Mouse (Mus musculus) cerebellum, adult 2 months (tissue): ENCODE data around the gene Dock2. TPM values are rescaled to one million over a fixed set of nuclear protein-coding genes. Genes with fewer than 3 reads are reported as not detected.

Experiments used
- DNase-seq, 2 experiments: peaks; one replicate each; pipeline ENCODE4 v3.0.0; 2021
- H3K27ac ChIP-seq: fragments of 200-500 bp; 2 replicates; pipeline ENCODE4 v1.5.1; 2012; ENCODE audit warnings: low read length, control low read depth, inconsistent platforms; ENCODE audit not compliant: insufficient read depth
- H3K27me3 ChIP-seq: fragments of 200-500 bp; 2 replicates; pipeline ENCODE4 v1.6.1; 2012; ENCODE audit warnings: inconsistent platforms, mild to moderate bottlenecking, low read length, moderate library complexity; ENCODE audit not compliant: control insufficient read depth, insufficient read depth
- H3K4me1 ChIP-seq: fragments of 200-500 bp; 2 replicates; pipeline ENCODE4 v1.6.1; 2011; ENCODE audit warnings: low read length; ENCODE audit not compliant: control insufficient read depth, insufficient read depth
- H3K4me3 ChIP-seq: fragments of 200-500 bp; replicated peaks from 2 replicates; pipeline ENCODE3; 2011; ENCODE audit warnings: mild to moderate bottlenecking, low read depth, low read length, control low read depth; ENCODE audit not compliant: insufficient read depth
- CTCF ChIP-seq: fragments of 200-500 bp; IDR thresholded peaks from 2 replicates; pipeline ENCODE4 v1.5.1; 2011; ENCODE audit warnings: low read depth, mild to moderate bottlenecking, control low read depth, low read length, moderate library complexity, borderline replicate concordance; ENCODE audit not compliant: insufficient read depth
- POLR2A ChIP-seq: fragments of 200-500 bp; IDR thresholded peaks from 2 replicates; pipeline ENCODE4 v1.6.1; 2011; ENCODE audit warnings: low read length, control low read depth, borderline replicate concordance; ENCODE audit not compliant: insufficient read depth
- WGBS: fragments of 180-500 bp; shearing (Covaris S2); methylation state at CpG from one replicate; pipeline ENCODE4 v1.1.7; 2018; 5-methylcytosine and 5-hydroxymethylcytosine counted together
- polyA plus RNA-seq: library from polyadenylated mRNA; depleted of rRNA; stranded (reverse); fragments of >200 nt; gene quantifications from 2 replicates; pipeline ENCODE4 v1.2.3, GENCODE M21; 2012

Dock2 gene
- polyA plus RNA-seq, 1 experiment, result 0.69 TPM

DNA sequence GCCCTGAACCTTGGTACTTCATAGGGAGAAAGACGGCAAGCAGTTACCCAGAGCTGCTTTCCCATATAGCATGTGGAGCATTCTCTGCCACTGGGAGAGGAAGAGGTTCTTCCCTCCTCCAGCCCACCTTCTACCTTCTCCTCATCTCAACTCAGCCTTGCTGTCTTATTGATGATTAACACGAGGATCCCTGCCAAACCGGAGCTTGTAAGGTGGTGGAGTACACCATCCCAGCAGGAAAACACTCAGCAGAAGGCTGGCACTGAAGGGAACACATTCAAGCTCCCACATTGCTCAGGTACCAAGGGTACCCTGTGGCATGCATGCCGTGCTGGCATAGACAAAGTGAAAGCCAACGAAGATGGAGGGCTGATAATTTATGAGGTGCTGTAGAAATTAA is 304.4 kb downstream of the Dock2 start:
- H3K27me3 ChIP-seq, result no peaks in the 10 kb centered on the region
- H3K27ac ChIP-seq, result no peak overlapping the region
- no peak for DNase-seq
- TF ChIP-seq CTCF, result no peak
- TF ChIP-seq POLR2A, result no peak
- no peaks in the 10 kb centered on the region for H3K4me1 ChIP-seq
- WGBS, result 62% methylated on average over 5 of the region's 5 CpGs
- H3K4me3 ChIP-seq, result no peak overlapping the region

DNA sequence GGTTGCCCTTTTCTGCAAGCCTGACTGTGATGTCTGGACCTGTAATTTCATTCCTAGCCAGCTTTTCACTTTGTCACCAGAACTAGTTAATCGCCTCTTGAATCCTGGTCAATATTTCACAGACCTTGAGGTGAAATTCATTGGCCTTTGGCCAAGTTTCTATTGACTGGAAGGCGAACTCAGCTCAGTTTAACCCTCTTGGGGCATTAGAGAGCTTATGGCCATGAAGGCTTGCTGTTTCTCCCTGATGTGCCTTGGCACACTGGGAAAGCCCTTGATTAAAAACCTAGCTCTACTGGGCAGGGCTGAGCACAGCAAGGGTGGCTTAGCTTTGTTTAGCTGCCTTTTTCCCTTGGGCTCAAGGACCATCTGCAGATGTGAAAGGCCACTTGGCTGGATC is 313.9 kb downstream of the Dock2 start:
- no peak overlapping the region for H3K27ac ChIP-seq
- H3K4me3 ChIP-seq, result no peak overlapping the region
- no peak for DNase-seq
- H3K27me3 ChIP-seq, result no peaks in the 10 kb centered on the region
- WGBS, result 31% methylated on average over 2 of the region's 2 CpGs
- no peaks in the 10 kb centered on the region for H3K4me1 ChIP-seq
- no peak for TF ChIP-seq POLR2A
- TF ChIP-seq CTCF, result no peak

DNA sequence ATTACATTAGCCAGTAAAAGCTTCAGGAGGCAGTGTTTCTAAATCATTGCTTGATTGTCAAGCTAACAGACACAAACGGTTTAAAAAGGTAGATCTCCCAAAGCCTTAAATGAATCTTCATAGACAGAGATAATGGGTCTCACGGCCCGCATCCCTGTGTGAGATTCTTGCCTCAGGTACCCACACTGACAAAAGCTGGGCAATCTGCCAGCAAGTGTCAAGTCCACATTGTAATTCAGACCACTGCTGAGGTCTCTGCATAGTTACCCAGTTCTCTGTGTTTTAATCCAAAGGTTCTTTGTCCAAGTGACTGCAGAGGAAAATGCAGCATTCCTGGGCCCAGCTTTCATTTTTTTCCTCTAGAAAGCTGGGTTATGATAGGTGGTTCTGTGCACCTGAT is 315.1 kb downstream of the Dock2 start:
- Histone ChIP-seq H3K4me3 (no peak overlapping the region), H3K4me1 (no peaks in the 10 kb centered on the region), H3K27me3 (no peaks in the 10 kb centered on the region), H3K27ac (no peak overlapping the region)
- no peak for DNase-seq
- TF ChIP-seq CTCF (no peak), POLR2A (no peak)
- 46% methylated on average over 3 of the region's 3 CpGs for WGBS

DNA sequence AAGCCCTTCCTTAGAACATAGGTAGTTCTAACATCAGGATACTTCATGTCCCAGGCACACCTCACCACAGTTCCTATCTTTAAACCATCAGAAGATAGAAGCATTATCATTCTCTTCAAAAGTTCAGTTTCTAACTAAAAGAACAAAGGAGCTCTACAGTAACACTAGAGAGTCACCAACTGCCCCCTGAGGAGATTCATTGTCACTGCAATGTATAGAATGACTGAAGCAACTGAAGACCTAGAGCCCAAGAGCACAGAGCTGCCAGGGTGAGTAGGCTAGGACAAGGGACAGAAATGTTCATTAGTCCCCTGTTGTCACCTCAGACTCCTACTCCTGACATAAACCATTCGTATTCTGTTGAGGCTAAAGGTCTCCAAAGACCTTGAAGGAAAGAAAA is 316.6 kb downstream of the Dock2 start:
- 49% methylated on average over 1 of the region's 1 CpGs for WGBS
- TF ChIP-seq CTCF (no peak), POLR2A (no peak)
- no peaks in the 10 kb centered on the region for H3K4me1 ChIP-seq
- no peak overlapping the region for H3K4me3 ChIP-seq
- no peak for DNase-seq
- H3K27ac ChIP-seq, result no peak overlapping the region
- H3K27me3 ChIP-seq, result no peaks in the 10 kb centered on the region

DNA sequence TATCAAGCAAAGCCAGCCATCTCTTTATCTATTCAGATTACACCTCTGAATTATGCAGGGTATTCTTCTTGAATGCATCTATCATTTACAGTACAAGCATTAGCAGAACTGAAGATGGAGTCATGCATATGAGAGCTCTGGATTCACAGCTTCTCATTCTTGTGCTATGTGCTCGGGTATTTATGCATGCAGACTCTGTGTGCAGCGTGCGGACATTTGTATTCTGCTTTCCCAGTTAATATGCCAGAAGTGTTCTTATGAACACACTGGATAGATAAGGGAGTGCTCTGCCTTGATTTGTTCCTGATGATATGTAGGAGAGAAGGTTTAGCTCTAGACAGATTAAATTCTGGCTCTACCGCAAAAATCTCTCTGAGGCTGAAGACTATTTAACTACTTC is 333.7 kb downstream of the Dock2 start:
- H3K27ac ChIP-seq, result no peak overlapping the region
- no peaks in the 10 kb centered on the region for H3K4me1 ChIP-seq
- H3K27me3 ChIP-seq, result no peaks in the 10 kb centered on the region; the same call in 1 of the 2 replicates
- TF ChIP-seq POLR2A (no peak), CTCF (no peak)
- no peak overlapping the region for H3K4me3 ChIP-seq
- 91% methylated on average over 4 of the region's 4 CpGs for WGBS
- no peak for DNase-seq

DNA sequence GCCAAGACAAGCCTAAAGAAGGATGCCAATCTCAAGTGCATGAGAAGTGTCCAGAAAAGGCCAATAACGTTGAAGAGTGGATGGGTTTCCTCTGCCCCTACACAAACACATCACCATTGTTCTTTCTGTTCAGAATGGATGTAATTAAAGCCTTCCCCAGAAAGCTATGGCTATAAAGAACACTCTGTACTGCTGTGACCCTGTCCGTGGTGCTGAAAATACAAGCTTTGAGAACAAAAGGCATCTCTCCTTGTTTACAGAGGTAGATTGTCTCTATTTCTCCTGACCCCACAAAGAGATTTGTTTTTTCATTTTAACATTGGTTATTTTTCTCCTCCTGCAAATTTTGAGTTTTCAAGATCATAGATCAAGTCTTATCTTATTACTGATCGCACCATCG is 335.8 kb downstream of the Dock2 start:
- DNase-seq, result no peak

DNA sequence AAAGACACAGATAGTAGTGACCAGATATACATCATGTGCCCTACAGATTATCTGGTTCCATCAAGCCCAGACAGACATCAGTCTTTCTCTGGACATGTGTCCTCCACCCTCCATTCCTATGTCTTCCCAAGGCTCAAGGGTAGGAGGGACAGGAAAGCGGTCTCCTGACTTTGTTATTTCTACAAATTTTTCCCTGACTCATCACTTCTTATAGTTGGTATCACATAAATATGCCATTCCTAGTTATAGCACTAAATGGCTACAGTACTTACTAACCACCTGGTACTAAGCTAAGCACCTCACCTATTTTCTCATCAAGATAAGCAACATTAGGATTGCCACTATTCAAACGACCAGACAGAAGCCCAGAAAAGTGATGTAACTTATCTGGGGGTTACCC is 345.3 kb downstream of the Dock2 start:
- 58% methylated on average over 2 of the region's 2 CpGs for WGBS
- Histone ChIP-seq H3K27me3 (no peaks in the 10 kb centered on the region), H3K4me1 (no peaks in the 10 kb centered on the region), H3K27ac (no peak overlapping the region), H3K4me3 (no peak overlapping the region)
- no peak for DNase-seq
- TF ChIP-seq CTCF (no peak), POLR2A (no peak)

More for the DNA sequence above, 335.8 kb downstream of the Dock2 start:
- WGBS, result 46% methylated on average over 4 of the region's 4 CpGs
- Histone ChIP-seq H3K27ac (no peak overlapping the region), H3K4me3 (no peak overlapping the region), H3K4me1 (no peaks in the 10 kb centered on the region), H3K27me3 (no peaks in the 10 kb centered on the region; the same call in 1 of the 2 replicates)
- TF ChIP-seq POLR2A (no peak), CTCF (no peak)

DNA sequence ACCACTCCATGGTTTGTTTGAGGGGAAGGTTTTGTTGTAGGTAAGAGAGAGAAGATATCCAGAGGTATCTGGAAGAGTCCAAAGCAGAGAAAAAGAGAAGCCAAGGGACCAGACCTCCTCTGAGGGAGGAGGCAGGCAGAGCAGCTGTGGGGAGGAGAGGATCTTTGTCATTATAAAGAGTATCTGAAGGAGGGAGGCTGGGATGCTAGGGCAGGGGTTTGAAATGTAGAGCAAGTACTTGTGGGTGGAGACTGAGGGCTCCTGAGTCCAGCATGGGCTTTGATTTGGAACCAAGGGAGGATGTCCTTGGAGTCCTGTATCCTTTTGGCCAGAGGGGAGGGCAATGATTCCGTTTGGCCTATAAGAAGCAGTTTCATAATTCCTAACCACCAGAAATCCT is 346.2 kb downstream of the Dock2 start:
- no peaks in the 10 kb centered on the region for H3K27me3 ChIP-seq
- TF ChIP-seq POLR2A (no peak), CTCF (no peak)
- no peak overlapping the region for H3K4me3 ChIP-seq
- 71% methylated on average over 1 of the region's 1 CpGs for WGBS
- DNase-seq, result no peak
- H3K4me1 ChIP-seq, result no peaks in the 10 kb centered on the region
- H3K27ac ChIP-seq, result no peak overlapping the region
